Mouse (Mus musculus) R1 (cell line): ENCODE measurements around the gene Dnajc5.

Experiments
- DNase-seq: peaks from one replicate; pipeline ENCODE4 v3.0.0-alpha.2; 2018; ENCODE audit warnings: low read depth, low spot score

Gene Dnajc5

GRCm38 (mm10) chr2:181572921-181573920 is 52.9 kb downstream of the Dnajc5 start:
- no peak for DNase-seq

GRCm38 (mm10) chr2:181573961-181574360 is 53.7 kb downstream of the Dnajc5 start:
- DNase-seq, result no peak

GRCm38 (mm10) chr2:181574921-181575545 is 54.7 kb downstream of the Dnajc5 start:
- no peak for DNase-seq

- DNase-seq, result no peak
Measured at GRCm38 (mm10) chr2:181576613-181577012, 56.3 kb downstream of the Dnajc5 start.

- no peak for DNase-seq
Measured at GRCm38 (mm10) chr2:181577126-181577525, 56.8 kb downstream of the Dnajc5 start.

- no peak for DNase-seq
Measured at GRCm38 (mm10) chr2:181577981-181578581, 57.8 kb downstream of the Dnajc5 start.

GRCm38 (mm10) chr2:181578790-181579618 is 58.7 kb downstream of the Dnajc5 start:
- no peak for DNase-seq

GRCm38 (mm10) chr2:181579681-181580080 is 59.4 kb downstream of the Dnajc5 start:
- DNase-seq, result no peak

- no peak for DNase-seq
Measured at GRCm38 (mm10) chr2:181580131-181580772, 60.0 kb downstream of the Dnajc5 start.

GRCm38 (mm10) chr2:181581016-181581401 is 60.7 kb downstream of the Dnajc5 start:
- peak; percentile 96 for DNase-seq

GRCm38 (mm10) chr2:181581402-181582120 is 61.3 kb downstream of the Dnajc5 start:
- peak; percentile 81 for DNase-seq

GRCm38 (mm10) chr2:181582358-181582757 is 62.1 kb downstream of the Dnajc5 start:
- no peak for DNase-seq

- no peak for DNase-seq
Measured at GRCm38 (mm10) chr2:181582939-181583338, 62.7 kb downstream of the Dnajc5 start.

GRCm38 (mm10) chr2:181583460-181584257 is 63.4 kb downstream of the Dnajc5 start:
- no peak for DNase-seq

GRCm38 (mm10) chr2:181584411-181584942 is 64.2 kb downstream of the Dnajc5 start, which contains the start of gene Uckl1:
Gene Uckl1, minus strand, starts transcription at chr2:181584892.
- DNase-seq, result no peak

- no peak for DNase-seq
Measured at GRCm38 (mm10) chr2:181585506-181585905, 65.2 kb downstream of the Dnajc5 start.

GRCm38 (mm10) chr2:181586124-181586523 is 65.8 kb downstream of the Dnajc5 start:
- DNase-seq, result no peak

GRCm38 (mm10) chr2:181587796-181588195 is 67.5 kb downstream of the Dnajc5 start:
- no peak for DNase-seq

GRCm38 (mm10) chr2:181588229-181588780 is 68.0 kb downstream of the Dnajc5 start:
- DNase-seq, result no peak
